Mouse (Mus musculus): ENCODE measurements around the gene Pxn.
"Not testable (repeated sequence)": the region's sequence is repeated elsewhere in the genome, so short reads cannot be mapped to it uniquely, and the experiment has no call there.

Gene Pxn

DNA sequence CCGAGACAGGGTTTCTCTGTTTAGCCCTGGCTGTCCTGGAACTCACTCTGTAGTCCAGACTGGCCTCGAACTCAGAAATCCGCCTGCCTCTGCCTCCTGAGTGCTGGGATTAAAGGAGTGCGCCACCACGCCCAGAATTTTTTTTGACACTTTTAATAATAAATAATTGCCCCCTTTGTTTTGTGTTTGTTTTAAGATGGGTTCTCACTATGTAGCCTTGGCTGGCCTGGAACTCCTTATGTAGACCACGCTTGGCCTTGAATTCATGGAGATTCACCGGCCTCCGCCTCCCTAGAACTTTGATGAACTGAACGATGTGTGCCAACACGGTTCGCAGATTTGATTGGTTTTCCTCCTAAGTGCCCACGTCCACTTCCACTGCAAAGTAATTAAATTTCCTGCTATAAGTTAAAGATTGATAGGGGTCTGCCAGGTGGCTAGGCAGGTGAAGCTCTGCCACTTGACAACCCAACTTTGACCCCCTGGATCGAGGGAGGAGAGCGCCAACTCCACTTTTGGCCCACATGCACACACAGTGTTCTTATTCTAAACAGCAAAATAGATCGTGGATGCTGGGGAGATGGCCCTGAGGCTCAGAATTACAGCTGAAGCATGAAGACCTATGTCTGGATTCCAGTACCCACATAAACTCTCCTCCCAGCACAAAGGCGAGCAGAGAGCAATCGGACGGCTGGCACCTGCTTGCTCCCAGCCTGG is 20.8 kb upstream of the Pxn start:
- in situ Hi-C loops (cut with MboI, MseI), result no loop called here

DNA sequence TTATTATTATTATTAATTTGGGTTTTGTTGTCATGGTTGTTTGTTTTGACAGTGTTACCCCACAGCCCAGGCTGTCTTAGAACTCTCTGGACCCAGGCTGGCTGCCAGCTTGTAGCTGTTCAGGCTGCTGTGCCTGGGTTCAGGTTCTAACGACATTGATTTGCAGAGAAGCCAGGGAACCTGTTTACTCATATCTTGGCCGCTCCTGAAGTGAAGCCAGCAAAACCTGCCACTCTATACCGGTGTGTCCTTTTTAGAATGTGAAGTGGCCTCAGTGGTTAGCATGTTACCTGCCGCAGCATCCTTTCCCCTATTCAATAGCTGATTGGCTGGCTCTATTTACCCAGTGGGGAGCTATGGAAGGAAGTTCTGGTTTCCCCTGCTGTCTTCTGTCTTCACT is 19.8 kb upstream of the Pxn start:
- in situ Hi-C loops (cut with MboI, MseI), result no loop called here

DNA sequence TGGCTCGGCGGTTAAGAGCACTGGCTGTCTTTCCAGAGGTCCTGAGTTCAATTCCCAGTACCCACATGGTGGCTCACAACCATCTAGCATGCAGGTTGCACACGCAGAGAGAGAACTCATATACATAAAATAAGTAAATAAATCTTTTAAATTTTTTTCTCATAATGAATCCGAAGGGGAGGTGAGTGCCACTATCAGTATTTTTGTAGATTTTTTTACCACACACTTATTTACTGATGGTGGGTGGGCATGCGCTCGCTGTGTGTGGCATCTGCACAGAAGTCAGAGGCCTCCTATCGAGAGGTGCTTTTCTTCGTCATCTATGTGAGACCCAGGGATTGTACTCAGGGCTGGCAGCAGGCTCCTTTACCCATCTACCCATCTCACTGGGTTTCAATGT is 19.1 kb upstream of the Pxn start:
- in situ Hi-C loops (cut with MboI, MseI), result no loop called here

DNA sequence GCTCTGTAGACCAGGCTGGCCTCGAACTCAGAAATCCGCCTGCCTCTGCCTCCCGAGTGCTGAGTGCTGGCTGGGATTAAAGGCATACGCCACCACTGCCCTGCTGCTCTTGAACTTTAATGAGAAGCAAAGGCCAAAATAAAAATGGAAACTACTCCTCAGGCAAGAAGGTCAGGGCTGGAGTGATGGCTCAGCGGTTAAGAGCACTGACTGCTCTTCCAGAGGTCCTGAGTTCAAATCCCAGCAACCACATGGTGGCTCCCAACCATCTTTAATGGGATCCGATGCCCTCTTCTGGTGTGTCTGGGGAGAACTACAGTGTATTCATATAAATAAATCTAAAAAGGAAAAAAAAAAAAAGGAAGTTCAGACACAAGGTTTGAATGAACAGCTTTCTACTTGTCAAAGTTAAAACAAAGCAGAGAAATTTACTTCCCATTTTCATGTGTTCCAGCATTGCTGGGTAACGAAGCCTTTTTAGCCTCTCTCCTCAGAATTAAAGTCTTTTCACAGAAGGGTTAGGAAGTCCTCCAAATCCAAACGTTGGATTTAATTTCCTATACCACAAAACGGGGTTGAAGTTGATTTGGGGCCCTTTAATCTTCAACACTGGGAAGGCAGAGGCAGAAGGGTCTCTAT is 18.4 kb upstream of the Pxn start:
- in situ Hi-C loops (cut with MboI, MseI), result no loop called here

DNA sequence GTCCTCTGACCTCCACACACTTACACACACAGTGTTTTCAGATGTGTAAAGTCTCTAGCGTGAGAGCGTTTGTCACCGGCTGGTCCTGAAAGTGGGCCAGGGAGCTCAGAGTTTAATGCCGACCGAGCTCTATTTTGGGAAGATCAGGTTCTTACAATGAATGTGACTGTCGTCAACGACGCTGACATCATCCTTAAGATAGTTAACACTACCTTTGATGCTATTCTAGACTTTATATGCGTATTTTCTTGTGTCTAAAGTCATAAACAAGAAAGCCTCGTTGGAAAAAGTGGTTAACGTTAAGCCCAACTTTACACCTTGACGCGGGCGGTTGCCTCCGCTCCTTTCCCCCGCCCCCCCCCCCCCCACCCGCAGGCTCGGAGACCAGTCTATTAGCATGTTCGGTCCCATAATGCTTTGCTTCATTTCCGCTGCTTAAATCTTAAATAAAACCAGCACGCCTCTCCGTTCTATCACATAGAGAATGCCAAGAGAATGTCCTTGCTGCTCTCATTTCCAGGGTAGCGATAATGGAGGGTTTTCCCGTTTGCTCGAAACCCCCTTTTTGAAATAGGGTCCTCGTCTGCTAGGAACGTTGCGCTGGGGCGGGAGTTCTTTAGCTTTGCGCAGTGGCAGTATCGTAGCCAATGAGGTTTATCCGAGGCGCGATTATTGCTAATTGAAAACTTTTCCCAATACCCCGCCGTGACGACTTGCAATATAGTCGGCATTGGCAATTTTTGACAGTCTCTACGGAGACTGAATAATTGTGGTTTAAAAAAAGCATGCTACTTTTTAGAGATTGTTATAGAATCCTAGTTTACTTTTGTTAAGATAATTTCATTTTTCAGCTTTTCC is 17.4 kb upstream of the Pxn start:
- in situ Hi-C loops (cut with MboI, MseI), result no loop called here

DNA sequence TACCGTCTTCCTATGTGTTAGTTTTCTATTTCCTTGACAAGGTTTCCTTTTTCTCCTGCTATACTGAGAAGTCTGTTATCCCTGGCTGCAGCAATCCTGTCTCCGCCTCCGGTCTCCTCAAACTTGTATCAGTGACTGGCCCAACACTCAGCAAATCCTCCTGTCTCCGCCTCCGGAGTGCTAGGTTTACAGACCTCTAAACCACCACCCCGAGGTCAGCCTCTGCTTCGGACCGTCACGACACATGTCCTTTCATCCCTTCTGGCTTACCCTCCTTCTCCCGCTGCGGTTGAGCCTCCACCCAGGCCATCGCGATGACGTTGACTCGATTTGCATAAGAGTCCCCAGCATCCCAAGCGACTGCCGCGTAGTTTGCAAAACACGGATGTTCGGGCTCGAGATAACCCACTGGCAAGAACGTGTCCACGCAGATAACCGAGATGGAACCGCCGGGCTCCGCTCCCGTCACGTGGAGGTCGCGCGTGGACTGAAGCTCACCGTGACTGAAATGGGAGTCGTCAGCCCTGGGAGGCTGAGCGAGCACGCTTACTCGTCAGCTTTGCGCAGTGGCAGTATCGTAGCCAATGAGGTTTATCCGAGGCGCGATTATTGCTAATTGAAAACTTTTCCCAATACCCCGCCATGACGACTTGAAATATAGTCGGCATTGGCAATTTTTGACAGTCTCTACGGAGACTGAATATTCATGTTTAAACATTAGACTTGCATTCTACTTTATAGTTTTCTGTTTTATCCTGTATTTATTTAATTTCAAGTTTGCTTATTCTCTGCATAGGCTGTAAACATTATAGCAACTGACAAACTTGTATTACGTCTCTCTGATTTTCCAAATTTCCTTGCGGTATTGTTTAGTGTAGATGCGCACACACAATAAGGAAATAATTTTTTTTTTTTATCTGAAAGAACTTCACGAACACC is 16.5 kb upstream of the Pxn start:
- in situ Hi-C loops (cut with MboI, MseI), result no loop called here

DNA sequence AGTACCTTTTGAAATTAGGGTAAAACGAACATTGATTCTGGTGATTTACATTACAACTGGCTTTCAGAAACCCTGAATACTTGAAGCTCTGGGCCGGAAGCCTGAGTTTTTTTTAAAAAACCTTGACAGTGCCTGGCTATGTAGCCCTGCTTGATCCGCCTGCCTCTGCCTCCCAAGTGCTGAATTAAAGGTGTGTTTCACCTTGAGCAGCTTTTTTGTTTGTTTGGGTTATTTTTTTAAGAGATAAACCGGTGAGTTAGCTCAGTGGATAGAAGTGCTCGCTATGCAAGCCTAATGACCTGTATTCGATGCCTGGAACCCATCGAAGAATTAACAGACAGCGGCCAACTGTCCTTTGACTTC is 15.9 kb upstream of the Pxn start:
- in situ Hi-C loops (cut with MboI, MseI), result no loop called here

DNA sequence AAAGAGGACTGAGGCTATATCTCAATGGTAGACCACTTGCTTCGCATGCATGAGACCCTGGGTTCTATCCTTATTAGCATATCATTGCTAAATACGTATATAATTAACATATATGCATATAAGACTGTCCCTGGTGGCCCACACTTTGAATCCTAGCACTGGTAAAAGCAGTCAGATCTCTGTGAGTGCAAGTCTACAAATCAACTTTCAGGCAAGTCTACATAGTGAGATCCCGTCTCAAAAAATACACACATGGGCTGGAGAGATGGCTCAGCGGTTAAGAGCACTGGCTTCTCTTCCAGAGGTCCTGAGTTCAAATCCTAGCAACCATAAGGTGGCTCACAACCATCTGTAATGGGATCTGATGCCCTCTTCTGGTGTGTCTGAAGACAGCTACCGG is 15.4 kb upstream of the Pxn start:
- in situ Hi-C loops (cut with MboI, MseI), result no loop called here

DNA sequence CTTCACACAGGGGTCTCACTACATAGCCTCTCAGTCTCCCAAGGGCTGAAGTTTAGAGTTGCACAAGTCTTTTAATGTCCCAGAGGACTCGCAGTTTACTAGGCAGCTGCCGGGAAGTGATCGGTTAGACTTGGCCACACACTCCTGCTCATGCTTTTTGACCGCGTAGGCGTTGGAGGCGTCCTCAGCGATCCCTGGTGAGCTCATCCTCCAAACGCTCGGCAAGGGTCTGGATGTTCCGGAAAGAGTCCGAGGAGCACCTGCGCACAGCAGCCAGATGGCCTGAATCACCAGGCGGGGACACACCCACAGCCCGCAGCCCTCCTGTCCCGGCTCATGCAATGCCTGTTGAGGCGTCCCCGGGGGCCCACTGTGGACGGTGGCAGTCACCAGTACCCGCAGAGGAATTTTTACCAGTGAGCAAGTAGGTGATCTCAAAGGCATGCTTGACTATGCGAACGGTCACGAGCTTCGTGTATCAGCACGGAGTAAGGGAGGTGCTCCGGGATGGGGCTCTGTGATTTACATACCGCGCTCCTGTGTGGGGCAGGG is 14.6 kb upstream of the Pxn start:
- in situ Hi-C loops (cut with MboI, MseI), result no loop called here

DNA sequence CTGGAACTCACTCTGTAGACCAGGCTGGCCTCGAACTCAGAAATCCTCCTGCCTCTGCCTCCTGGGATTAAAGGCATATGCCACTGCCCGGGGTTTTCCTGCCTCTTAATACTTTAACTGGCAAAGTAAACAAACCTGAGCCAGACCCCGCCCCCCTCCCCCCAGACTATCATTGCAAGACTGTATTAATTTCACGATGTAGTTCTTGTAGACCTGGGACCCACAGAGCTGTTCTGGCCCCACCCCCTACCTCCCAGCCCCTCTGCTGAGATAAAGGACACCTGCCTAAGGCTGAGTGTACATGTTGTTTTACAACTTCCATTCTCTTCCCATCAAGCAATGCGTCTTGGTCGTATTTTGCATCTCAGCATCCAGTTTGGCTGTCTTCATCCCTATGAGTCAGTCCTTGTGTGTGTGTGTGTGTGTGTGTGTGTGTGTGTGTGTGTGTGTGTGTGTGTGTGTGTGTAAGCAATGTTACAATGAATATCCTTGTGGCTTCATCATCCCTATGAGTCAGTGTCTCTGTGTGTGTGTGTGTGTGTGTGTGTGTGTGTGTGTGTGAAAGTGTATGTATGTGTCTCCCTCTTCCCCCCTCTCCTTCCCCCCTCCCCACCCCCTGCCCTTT is 13.7 kb upstream of the Pxn start:
- in situ Hi-C loops (cut with MboI, MseI), result no loop called here

DNA sequence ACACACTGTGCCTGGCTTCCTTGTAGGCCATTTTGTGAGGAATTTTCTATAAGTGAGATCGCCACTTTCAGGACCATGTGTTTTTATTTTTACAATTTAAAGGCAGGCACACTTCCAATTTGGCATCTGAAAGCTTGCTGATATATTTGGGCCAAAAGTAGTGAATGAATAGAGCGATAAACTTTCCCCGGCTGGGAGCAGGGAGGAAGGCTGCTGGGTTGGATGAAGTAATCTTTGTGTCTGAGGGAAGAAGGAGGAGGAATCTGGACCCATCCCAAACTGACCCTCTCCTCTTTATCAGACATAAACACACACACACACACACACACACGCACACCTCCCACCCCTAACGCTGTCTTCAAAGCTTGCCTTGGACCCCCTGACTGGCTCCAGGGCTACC is 13.0 kb upstream of the Pxn start:
- in situ Hi-C loops (cut with MboI, MseI), result no loop called here

DNA sequence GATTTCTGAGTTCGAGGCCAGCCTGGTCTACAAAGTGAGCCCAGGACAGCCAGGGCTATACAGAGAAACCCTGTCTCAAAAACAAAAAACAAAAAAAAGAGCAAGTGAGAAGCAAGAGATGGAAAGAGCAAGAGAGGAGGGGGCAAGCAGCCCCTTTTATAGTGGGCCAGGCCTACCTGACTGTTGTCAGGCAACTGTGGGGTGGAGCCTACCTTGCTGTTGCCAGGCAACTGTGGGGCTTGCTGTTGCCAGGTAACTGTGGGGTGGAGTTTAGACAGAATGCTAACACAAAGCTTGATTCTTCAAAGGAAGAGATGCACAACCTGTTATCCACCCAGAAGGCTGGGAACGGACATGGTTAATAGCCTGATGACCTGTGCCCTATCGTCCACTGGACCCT is 10.9 kb upstream of the Pxn start:
- in situ Hi-C loops (cut with MboI, MseI), result not testable (repeated sequence)

DNA sequence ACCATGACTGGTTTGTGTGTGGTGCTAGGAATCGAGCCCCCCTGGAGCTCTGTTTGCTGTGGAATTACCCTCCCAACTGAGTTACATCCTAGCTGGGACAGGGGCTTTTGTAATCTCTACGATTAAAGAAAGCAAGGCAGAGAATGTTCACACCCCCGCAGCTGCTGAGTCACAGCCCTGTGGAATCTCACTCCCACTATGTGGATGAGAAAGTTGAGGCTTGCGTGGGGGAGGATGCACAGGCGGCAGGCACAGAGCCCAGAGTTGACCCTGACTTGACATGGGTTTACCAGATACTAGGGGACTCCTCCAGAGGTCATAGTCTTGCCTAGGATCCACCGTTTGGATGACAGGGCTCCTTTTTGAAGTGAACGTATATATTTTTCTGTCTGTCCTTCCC is 9.4 kb upstream of the Pxn start:
- in situ Hi-C loops (cut with MboI, MseI), result no loop called here

DNA sequence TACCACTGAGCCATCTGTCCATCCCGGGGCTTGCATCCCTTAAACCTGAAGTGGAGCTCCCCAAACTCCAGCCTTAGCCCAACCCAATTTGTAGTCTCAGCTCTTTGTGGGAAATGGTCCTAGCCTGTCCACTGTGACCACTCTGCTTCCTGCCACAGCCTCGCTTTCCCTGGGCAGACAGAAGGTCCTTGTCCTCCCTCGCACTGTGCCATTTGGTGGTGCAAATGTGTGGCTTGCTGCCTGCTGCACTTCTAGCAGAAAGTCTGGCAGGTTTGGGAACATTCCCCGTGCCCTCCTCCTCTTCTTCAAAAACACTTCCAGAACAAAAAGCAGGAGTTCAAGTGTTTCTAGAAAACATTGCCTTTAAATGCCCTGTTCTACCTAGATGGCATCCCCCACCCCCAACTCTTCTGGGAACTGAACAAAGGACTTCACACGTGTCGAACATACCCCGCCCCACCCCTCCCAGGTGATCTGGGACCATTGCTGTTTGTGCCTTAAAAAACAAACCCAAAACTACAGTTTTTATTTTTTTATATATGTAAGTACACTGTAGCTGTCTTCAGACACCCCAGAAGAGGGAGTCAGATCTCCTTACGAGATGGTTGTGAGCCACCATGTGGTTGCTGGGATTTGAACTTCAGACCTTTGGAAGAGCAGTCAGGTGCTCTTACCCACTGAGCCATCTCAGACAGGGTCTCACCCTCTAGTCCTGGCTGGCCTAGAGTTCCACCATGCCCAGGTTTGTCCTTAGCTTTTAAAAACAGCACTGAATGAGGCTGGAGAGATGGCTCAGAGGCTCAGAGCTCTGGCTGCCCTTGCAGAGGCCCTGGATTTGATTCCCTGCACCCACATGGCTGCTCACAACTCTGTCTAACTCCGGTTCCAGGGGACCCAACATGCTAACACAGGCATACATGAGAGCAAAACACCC is 7.9 kb upstream of the Pxn start:
- in situ Hi-C loops (cut with MboI, MseI), result no loop called here

DNA sequence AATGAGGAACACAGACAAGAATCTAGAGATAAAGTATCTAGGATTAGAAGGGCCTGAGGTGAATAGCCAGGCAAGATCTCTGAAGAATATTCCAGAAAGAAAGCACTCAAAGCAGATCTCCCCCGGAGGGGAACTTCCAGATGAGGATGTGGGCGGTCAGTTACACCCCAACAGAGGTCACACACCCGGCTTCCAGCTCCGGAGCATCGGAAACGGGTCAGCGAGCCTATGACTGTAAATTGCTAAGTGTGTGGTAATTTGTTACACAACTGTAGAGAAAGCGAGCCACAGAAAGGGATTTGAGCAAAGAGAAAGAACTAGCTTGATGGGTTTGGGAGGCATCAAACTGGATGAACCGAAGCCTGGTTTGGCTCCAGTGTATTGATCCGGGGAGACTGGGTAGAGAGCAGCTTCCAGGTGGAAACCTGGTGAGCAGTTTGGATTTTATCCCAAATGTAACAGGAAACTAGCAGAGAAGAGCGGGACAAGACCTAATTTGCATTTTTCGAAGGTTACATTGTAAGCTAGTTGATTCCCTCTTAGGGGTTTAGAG is 6.0 kb upstream of the Pxn start:
- in situ Hi-C loops (cut with MboI, MseI), result loop anchor here (5.0 to 10.0 kb wide), 2 partner anchors 42 to 124 kb away; no protein-coding TSS in a partner anchor

DNA sequence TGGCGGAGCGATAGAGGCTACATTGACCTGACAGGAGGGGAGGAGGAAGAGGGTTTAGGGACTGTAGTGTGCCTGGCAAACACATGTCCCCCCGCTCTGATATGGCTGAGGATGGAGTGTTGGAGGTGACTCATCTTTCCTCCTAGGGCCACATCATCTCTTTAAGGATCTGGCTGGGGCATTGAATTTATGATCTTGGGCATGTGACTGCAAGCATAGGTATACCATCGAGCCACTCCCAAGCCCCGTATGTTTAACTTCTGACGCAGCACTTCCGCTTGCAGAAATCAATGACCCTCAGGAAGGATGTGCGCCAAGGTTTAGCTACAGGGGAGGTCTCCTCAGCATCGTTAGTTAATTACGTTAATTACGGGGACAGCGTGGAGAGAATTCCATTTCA is 3.4 kb upstream of the Pxn start:
- in situ Hi-C loops (cut with MboI, MseI), result loop anchor here (5.0 to 10.0 kb wide), 2 partner anchors 39 to 122 kb away; no protein-coding TSS in a partner anchor

DNA sequence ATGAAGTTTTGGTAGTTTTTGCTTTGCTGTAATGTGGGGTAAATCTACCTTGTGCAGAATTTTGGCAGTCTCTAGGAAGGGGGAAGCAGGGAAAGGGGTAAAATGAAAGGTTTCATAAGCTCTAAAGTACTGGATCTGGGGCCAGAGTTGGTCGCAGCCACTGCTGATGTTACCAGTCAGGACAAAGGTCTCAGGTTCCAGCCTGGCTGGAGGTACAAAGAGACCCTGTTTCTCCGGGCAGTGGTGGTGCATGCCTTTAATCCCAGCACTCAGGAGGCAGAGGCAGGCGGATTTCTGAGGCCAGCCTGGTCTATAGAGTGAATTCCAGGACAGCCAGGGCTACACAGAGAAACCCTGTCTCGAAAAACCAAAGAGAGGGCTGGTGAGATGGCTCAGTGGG is 859 bp upstream of the Pxn start:
- in situ Hi-C loops (cut with MboI, MseI), result loop anchor here in 1 of 2 experiments (10.0 kb wide), 1 partner anchor 119 kb away; no protein-coding TSS in a partner anchor

DNA sequence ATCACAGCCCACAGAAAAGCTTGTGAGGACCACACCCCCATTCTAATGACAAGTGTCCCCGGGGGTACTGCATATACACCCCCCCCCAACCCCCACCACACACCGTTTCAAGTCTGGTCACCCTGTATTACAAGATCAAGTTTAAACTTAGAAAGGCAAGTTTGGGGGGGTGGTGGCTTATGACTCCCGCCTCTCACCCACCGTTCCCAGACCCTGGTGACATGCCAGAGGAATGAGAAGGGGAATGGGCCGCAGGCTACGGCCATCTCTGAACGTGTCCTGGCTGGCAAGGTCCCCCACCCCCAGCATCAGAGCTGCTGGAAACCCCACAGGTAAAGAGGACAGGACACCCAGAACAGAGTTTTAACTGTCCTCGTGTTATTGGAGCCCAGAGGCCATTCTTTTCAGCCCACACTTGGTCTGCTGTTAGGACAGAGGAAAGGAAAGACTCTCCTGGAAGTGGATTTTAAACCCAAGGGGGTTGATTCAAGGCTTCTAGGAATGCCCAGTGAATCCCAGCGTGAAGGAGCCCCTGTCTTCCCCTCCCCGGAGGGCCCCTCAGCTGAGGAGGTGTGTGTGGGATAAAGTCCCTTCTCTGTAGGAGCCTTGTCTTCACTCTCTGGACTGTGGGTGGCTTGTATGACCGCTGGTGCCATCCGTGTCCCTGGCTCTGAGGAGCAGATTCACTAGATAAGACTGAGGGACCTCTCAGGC is 948 bp downstream of the Pxn start:
- in situ Hi-C loops (cut with MboI, MseI), result loop anchor here in 1 of 2 experiments (10.0 kb wide), 1 partner anchor 117 kb away; no protein-coding TSS in a partner anchor

All from T-helper 17 cell (primary cell).